Mouse (Mus musculus) liver, embryonic 14 days (tissue): ENCODE data around the gene Trp73. TPM values are rescaled to one million over a fixed set of nuclear protein-coding genes. Genes with fewer than 3 reads are reported as not detected.

Source experiments
- polyA plus RNA-seq: library from polyadenylated mRNA; depleted of rRNA; stranded (reverse); fragments of >200 nt; gene quantifications from 2 replicates; pipeline ENCODE4 v1.2.3, GENCODE M21; 2012; rRNA removed

The Trp73 gene
- 0.01 TPM in 1 of 2 replicates, not detected in the other for polyA plus RNA-seq

GRCm38 (mm10) chr4:154140182-154140212 is at the start of gene Trp73:
Gene Trp73 (minus strand): TSS chr4:154140208.

GRCm38 (mm10) chr4:154170506-154171150 is 30.6 kb upstream of the Trp73 start, which contains the start of gene Megf6:
Gene Megf6 (plus strand): TSS chr4:154170730.

GRCm38 (mm10) chr4:154160538-154161390 is 20.8 kb upstream of the Trp73 start, which contains the start of gene Tprgl:
Gene Tprgl (minus strand): TSS chr4:154160666.

GRCm38 (mm10) chr4:154142211-154143040 is 2.4 kb upstream of the Trp73 start, which contains the start of gene Wrap73:
Gene Wrap73 (plus strand): TSS chr4:154142372.

GRCm38 (mm10) chr4:154042577-154042976 is 97.4 kb downstream of the Trp73 start, which contains the start of gene Ccdc27:
Gene Ccdc27 (minus strand): TSS chr4:154042677.

GRCm38 (mm10) chr4:154025641-154026440 is 114.2 kb downstream of the Trp73 start, which contains the start of gene Smim1:
Gene Smim1 (minus strand): TSS chr4:154026230.

GRCm38 (mm10) chr4:154011646-154012089 is 128.3 kb downstream of the Trp73 start, which contains the start of gene Lrrc47:
Gene Lrrc47 (plus strand): TSS chr4:154011731.

Other genes starting within 250 kb of the Trp73 start
- gene A430005L14Rik, start 183.0 kb downstream of the Trp73 start, polyA plus RNA-seq, result 26.8 and 33.3 TPM in 2 replicates
- gene Dffb, start 165.1 kb downstream of the Trp73 start, polyA plus RNA-seq, result 7.7 and 7.8 TPM in 2 replicates
- gene Cep104, start 165.0 kb downstream of the Trp73 start, polyA plus RNA-seq, result 3.5 and 4.0 TPM in 2 replicates
- 22.5 and 23.0 TPM in 2 replicates for gene Lrrc47, start 128.5 kb downstream of the Trp73 start, polyA plus RNA-seq
- 186 and 199 TPM in 2 replicates for gene Smim1, start 114.0 kb downstream of the Trp73 start, polyA plus RNA-seq
- gene Ccdc27, start 97.5 kb downstream of the Trp73 start, polyA plus RNA-seq, result not detected in 2 replicates
- 14.0 and 16.0 TPM in 2 replicates for gene Wrap73, start 2.2 kb upstream of the Trp73 start, polyA plus RNA-seq
- gene Tprgl, start 20.5 kb upstream of the Trp73 start, polyA plus RNA-seq, result 62.7 and 71.1 TPM in 2 replicates
- gene Megf6, start 30.5 kb upstream of the Trp73 start, polyA plus RNA-seq, result 0.53 and 0.70 TPM in 2 replicates
- 2.0 and 2.4 TPM in 2 replicates for gene Arhgef16, start 161.5 kb upstream of the Trp73 start, polyA plus RNA-seq
- gene B230104I21Rik, start 195.9 kb upstream of the Trp73 start, polyA plus RNA-seq, result not detected in 2 replicates